Mouse (Mus musculus): ENCODE measurements around the gene Spast. TPM values are rescaled to one million over a fixed set of nuclear protein-coding genes. Genes with fewer than 3 reads are reported as not detected.

Spast gene
- polyA plus RNA-seq, 1 experiment, result 0.20 TPM

GRCm38 (mm10) chr17:74432631-74433030 is 93.8 kb downstream of the Spast start:
- no peaks in the 10 kb centered on the region for H3K9me3 ChIP-seq (ENCODE audit: control insufficient read depth, low read length)
- TF ChIP-seq GATA1 (IDR thresholded peaks at IDR 0.05; ENCODE audit: low read length), result no peak
- no peak for TF ChIP-seq TAL1 (IDR thresholded peaks at IDR 0.05; ENCODE audit: low read length)
- peaks cover 3% of the 10 kb centered on the region for H3K4me1 ChIP-seq (ENCODE audit: control insufficient read depth)
- H3K36me3 ChIP-seq (ENCODE audit: control insufficient read depth), result no peaks in the 10 kb centered on the region
- no peak overlapping the region for H3K4me3 ChIP-seq (replicated peaks)
- H3K27me3 ChIP-seq (ENCODE audit: control insufficient read depth), result no peaks in the 10 kb centered on the region

GRCm38 (mm10) chr17:74437762-74438161 is 99.0 kb downstream of the Spast start:
- Histone ChIP-seq H3K4me1 (ENCODE audit: control insufficient read depth) (no peaks in the 10 kb centered on the region), H3K36me3 (ENCODE audit: control insufficient read depth) (no peaks in the 10 kb centered on the region), H3K9me3 (ENCODE audit: control insufficient read depth, low read length) (no peaks in the 10 kb centered on the region), H3K4me3 (replicated peaks) (no peak overlapping the region), H3K27me3 (ENCODE audit: control insufficient read depth) (no peaks in the 10 kb centered on the region)
- TF ChIP-seq GATA1 (IDR thresholded peaks at IDR 0.05; ENCODE audit: low read length), result no peak

GRCm38 (mm10) chr17:74440486-74440885 is 101.7 kb downstream of the Spast start:
- Histone ChIP-seq H3K4me3 (replicated peaks) (no peak overlapping the region), H3K27me3 (ENCODE audit: control insufficient read depth) (no peaks in the 10 kb centered on the region), H3K9me3 (ENCODE audit: control insufficient read depth, low read length) (no peaks in the 10 kb centered on the region), H3K36me3 (ENCODE audit: control insufficient read depth) (no peaks in the 10 kb centered on the region), H3K4me1 (ENCODE audit: control insufficient read depth) (no peaks in the 10 kb centered on the region)
- TF ChIP-seq GATA1 (IDR thresholded peaks at IDR 0.05; ENCODE audit: low read length), result no peak
- TF ChIP-seq TAL1 (IDR thresholded peaks at IDR 0.05; ENCODE audit: low read length), result no peak

Other genes with a start within 250 kb of the Spast start
- 13.0 and 18.4 TPM in 2 replicates for gene Memo1, start 43.5 kb upstream of the Spast start, polyA plus RNA-seq (2012)
- gene Dpy30, start 15.0 kb upstream of the Spast start, polyA plus RNA-seq (2012), result 7.9 and 9.4 TPM in 2 replicates
- 0.10 and 0.14 TPM in 2 replicates for gene Slc30a6, start 56.6 kb downstream of the Spast start, polyA plus RNA-seq (2012)
- gene Nlrc4, start 120.2 kb downstream of the Spast start, polyA plus RNA-seq (2012), result not detected in 2 replicates
- gene Yipf4, start 150.5 kb downstream of the Spast start, polyA plus RNA-seq (2012), result 7.8 and 10.0 TPM in 2 replicates
- 0.73 and 1.1 TPM in 2 replicates for gene Birc6, start 189.3 kb downstream of the Spast start, polyA plus RNA-seq (2012)

Data from erythroblast, embryonic 14.5 days (primary cell).